Mouse (Mus musculus): Measurements from ENCODE around the gene Usp16.
"Not testable (repeated sequence)": the region's sequence is repeated elsewhere in the genome, so short reads cannot be mapped to it uniquely, and the experiment has no call there.

The Usp16 gene

DNA sequence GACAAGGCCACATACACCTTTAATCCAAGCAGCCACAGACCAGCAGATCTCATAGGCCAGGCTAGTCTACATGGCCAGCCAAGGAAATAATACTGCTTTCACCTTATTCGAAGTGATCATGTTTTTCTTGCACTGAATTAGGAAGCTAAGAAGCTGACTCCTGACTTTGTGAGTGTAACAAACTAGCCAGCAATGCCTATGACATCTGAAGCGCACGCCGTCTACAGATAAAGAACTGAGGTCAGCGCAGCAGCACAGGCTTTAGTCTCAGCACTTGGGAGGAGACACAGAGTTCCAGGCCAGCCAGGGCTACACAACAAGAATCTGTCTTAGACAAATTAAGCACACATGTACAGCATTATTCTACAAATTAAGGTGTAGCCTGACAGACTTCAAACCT lies 32.2 kb downstream of the Usp16 start:
- DNase-seq (ENCODE audit: low spot score in 2 of 2), result no peak

- DNase-seq (ENCODE audit: low spot score in 2 of 2), result no peak
These were observed 34.1 kb downstream of the Usp16 start for GRCm38 (mm10) chr16:87488605-87489004.

GRCm38 (mm10) chr16:87492191-87492792 lies 37.8 kb downstream of the Usp16 start:
- not testable (repeated sequence) for DNase-seq (ENCODE audit: low spot score in 2 of 2)

DNA sequence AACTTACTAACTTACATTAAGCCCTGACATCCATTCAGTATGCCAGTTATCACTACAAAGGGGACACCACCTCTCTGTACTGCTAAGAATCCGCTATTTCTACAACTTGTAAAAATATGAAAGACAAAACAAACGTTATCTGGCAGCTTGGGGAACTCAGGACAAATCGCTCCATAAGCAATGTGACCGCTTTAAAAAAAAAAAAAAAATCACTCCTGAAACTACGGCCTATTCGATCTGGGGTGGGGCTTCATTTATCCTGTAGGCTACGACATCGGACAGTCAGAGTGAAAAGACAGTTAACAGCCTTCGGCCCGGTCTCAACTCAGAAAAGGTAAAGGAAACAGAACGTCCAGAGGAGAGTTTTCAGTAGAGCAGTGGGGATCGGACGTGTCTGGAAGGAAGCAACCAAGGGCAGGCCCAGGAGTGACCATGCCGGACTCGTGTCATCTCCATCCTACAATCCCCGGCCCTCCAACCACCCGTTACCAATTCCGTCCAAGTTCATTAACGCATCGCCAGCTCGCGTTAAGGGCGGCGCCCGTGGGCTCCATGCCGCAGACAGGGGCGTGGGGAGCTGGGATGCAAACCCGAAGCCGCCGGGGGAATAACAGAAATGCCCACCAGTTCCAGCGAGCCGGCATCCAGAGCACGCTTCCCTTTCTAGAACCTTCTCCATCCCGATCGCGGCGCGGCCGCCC lies 40.6 kb downstream of the Usp16 start:
- DNase-seq (ENCODE audit: low spot score in 2 of 2), result peak; percentile 47 to 56

- peak; percentile 98 for DNase-seq (ENCODE audit: low spot score in 2 of 2)
These were observed 41.4 kb downstream of the Usp16 start, which contains the start of gene Cct8 for GRCm38 (mm10) chr16:87495716-87496447. Cct8 (minus strand) TSS chr16:87495873.

DNA sequence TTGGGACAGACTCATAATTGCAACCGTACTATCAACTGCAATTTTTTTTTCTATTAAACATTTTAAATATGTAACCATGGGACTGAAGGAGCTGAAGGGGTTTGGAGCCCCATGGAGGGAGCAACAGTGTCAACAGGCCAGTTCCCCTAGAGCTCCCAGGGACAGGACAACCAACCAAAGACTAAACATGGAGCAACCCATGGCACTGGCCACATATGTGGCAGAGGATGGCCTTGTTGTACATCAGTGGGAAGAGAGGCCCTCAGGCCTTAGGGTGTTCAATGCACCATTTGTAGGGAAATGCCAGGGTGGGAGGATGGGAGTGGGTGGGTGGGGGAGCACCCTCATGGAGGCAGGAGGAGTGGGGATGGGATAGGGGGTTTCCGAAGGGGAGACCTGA lies 42.2 kb downstream of the Usp16 start:
- no peak for DNase-seq (ENCODE audit: low spot score in 2 of 2)

DNA sequence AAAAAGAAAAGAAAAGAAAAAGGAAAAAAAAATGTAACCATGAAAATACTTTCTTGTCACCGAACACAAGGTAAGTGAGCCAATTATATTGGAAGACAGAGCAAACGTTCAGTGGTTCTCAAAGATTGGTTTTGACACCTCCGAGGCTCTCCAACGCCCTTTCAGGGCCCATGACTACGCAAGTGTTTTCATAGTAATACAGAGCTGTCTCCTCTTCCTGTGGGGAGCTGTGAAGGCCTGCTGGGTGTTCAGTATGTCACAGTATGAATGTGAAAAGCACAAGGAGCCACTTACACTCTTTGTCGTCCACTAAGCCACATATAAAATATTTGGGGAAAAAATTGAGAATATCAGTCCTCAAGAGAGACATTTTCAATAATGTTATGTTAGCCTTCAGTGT lies 42.7 kb downstream of the Usp16 start:
- no peak for DNase-seq (ENCODE audit: low spot score in 2 of 2)

DNA sequence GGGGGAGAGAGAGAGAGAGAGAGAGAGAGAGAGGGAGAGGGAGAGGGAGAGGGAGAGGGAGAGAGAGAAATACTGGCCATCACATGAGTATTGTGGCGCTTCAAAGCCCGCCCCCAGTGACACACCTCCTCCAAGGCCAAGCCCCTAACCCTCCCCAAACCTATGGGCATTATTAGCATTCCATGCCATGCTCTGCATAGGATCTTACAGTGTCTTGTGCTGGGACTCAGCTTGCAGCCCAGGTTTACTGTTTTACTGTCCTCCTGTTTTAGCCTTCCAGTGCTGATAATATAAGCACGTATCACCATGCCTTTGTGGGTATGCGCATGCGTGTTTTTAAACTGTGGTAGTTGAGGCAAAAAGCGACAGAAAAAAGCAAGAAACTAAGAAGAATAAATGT lies 45.1 kb downstream of the Usp16 start:
- no peak for DNase-seq (ENCODE audit: low spot score in 2 of 2)

DNA sequence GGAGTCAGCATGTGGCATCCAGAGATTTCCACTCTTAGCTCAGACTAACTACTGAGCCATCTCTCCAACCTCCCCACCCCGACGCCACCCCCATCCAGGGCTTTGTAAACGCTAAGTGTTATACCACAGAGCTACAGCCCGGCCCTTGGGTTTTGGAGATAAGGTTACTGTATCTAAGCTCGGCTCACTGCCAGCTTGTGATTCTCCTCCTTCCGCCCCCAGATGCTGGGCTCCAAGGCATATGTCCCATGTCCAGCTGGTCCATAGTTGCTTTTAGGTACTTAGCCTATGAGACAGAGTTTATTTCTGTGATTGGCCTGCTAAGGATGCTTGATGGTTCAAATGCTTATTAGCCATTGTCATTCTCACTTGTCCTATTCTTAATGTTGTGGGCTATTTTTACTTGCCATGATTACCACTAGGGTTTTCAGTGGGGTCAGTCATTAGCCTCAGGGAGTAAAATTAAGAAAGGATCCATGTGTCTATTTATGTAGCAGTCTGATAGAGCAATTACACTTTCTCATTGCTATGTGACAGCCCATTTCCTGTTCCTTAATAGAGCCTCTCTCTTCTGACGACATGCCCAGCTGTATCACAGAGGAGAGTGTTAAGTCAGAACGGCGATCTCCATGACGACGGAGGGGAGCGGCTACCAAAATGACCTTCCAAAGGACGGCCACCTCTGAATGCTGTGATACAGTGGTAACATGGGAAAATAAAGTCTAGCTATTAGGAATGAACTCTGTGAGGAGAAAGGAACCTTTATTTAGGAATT lies 47.0 kb downstream of the Usp16 start:
- DNase-seq (ENCODE audit: low spot score in 2 of 2), result peak in 1 of 2 experiments; percentile 39

GRCm38 (mm10) chr16:87511706-87512105 lies 57.2 kb downstream of the Usp16 start:
- DNase-seq (ENCODE audit: low spot score in 2 of 2), result no peak

GRCm38 (mm10) chr16:87512331-87512730 lies 57.8 kb downstream of the Usp16 start:
- no peak for DNase-seq (ENCODE audit: low spot score in 2 of 2)

DNA sequence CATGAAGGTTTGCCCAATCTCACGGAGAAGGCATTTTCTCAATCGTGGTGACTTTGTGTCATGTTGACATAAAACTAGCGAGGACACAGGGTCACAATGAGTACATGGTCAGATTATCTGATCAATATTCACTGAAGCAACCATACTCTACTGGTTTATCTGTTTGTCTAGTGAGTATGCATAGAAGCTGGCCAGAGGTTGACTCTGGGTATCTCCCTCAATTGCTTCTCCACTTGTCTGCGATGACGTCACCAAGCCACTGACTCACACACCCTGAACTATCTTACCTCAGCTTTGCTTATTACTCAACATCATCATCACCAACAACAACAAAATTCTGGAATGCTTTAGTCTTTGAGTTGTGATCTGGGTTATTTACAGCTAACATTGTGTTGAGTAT lies 69.7 kb downstream of the Usp16 start:
- no peak for DNase-seq (ENCODE audit: low spot score in 2 of 2)

GRCm38 (mm10) chr16:87527553-87528249 lies 73.2 kb downstream of the Usp16 start:
- DNase-seq (ENCODE audit: low spot score in 2 of 2), result no peak

DNA sequence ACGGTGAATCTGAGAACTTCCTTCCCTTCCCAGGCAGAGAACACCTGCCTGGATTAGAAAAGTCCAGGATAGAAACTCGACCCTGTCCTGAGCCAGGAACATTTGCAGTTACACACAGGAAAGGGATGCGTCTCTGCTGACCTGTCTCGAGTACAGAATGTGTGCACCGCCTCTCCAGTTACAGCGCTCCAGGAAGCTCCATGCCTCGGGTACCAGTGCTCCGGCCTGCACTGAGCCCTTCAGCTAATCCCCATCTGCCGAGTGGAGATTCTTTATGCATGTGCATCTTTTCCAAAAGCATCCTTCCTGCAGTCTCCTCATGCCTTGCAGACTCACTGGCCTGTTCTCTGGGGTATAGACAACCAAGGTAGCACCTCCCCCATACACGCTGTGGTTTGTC lies 74.3 kb downstream of the Usp16 start:
- DNase-seq (ENCODE audit: low spot score in 2 of 2), result no peak
